Mouse (Mus musculus) urinary bladder, postnatal 36 days (tissue): ENCODE data around the gene Tbc1d24.
A peak's percentile ranks its signal among the peaks of the same experiment; 100 is the strongest.

ENCODE experiments used
- DNase-seq, 2 experiments: peaks; one replicate each; pipeline ENCODE4 v3.0.0; 2022; ENCODE audit warnings: low spot score in 2 of 2, mixed read lengths in 1 of 2

The Tbc1d24 gene

GRCm38 (mm10) chr17:24205284-24205888 is at the start of gene Tbc1d24:
TSS of gene Tbc1d24 (minus strand) at chr17:24205562.
- peak; percentile 86 to 88 for DNase-seq

GRCm38 (mm10) chr17:24252329-24252728 is 47.0 kb upstream of the Tbc1d24 start:
- no peak for DNase-seq

- peak; percentile 90 to 95 for DNase-seq
Measured at GRCm38 (mm10) chr17:24251320-24252069, 46.1 kb upstream of the Tbc1d24 start, which contains the start of gene Ccnf. TSS of gene Ccnf (minus strand) at chr17:24251484.

- DNase-seq, result no peak
Measured at GRCm38 (mm10) chr17:24250988-24251319, 45.6 kb upstream of the Tbc1d24 start.

GRCm38 (mm10) chr17:24248641-24249040 is 43.3 kb upstream of the Tbc1d24 start:
- no peak for DNase-seq

GRCm38 (mm10) chr17:24244061-24244460 is 38.7 kb upstream of the Tbc1d24 start:
- DNase-seq, result no peak

GRCm38 (mm10) chr17:24243311-24243969 is 38.1 kb upstream of the Tbc1d24 start:
- DNase-seq, result no peak

GRCm38 (mm10) chr17:24236921-24237320 is 31.6 kb upstream of the Tbc1d24 start:
- DNase-seq, result peak; percentile 55 to 61

- no peak for DNase-seq
Measured at GRCm38 (mm10) chr17:24236479-24236878, 31.1 kb upstream of the Tbc1d24 start.

GRCm38 (mm10) chr17:24227941-24228340 is 22.6 kb upstream of the Tbc1d24 start:
- no peak for DNase-seq

GRCm38 (mm10) chr17:24226721-24227120 is 21.4 kb upstream of the Tbc1d24 start:
- no peak for DNase-seq

- DNase-seq, result no peak
Measured at GRCm38 (mm10) chr17:24225851-24226250, 20.5 kb upstream of the Tbc1d24 start.

GRCm38 (mm10) chr17:24224741-24225140 is 19.4 kb upstream of the Tbc1d24 start:
- no peak for DNase-seq

GRCm38 (mm10) chr17:24223513-24223912 is 18.2 kb upstream of the Tbc1d24 start:
- no peak for DNase-seq

- no peak for DNase-seq
Measured at GRCm38 (mm10) chr17:24222653-24223052, 17.3 kb upstream of the Tbc1d24 start.

- DNase-seq, result peak; percentile 95
Measured at GRCm38 (mm10) chr17:24220435-24221411, 15.4 kb upstream of the Tbc1d24 start, which contains the start of gene Tedc2. TSS of gene Tedc2 (minus strand) at chr17:24220851.

- DNase-seq, result no peak
Measured at GRCm38 (mm10) chr17:24216836-24217235, 11.5 kb upstream of the Tbc1d24 start.

- DNase-seq, result peak; percentile 27 to 38
Measured at GRCm38 (mm10) chr17:24213186-24213585, 7.8 kb upstream of the Tbc1d24 start.

GRCm38 (mm10) chr17:24212441-24213018 is 7.2 kb upstream of the Tbc1d24 start:
- no peak for DNase-seq

- peak in 1 of 2 experiments; percentile 44 for DNase-seq
Measured at GRCm38 (mm10) chr17:24211631-24212440, 6.5 kb upstream of the Tbc1d24 start.
